Mouse (Mus musculus): ENCODE measurements around the gene Cnnm2.

GRCm38 (mm10) chr19:46827654-46828165, 66.3 kb downstream of the Cnnm2 start:
- TF ChIP-seq ZNF384 (IDR thresholded peaks at IDR 0.05; ENCODE audit: low read depth, low read length) (no peak), HCFC1 (IDR thresholded peaks at IDR 0.05; ENCODE audit: borderline replicate concordance, insufficient read depth, low read length) (no peak)

Measured in ES-E14 (cell line).